Mouse (Mus musculus) thymus, postnatal 14 days (tissue): ENCODE data around the gene Rgs3.
A peak's percentile ranks its signal among the peaks of the same experiment; 100 is the strongest.

Experiments used
- DNase-seq: peaks from one replicate; pipeline ENCODE4 v3.0.0; 2021

Rgs3 gene

GRCm38 (mm10) chr4:62606905-62607304, 47.3 kb downstream of the Rgs3 start:
- DNase-seq = no peak

GRCm38 (mm10) chr4:62607345-62607744, 47.7 kb downstream of the Rgs3 start:
- DNase-seq = no peak

GRCm38 (mm10) chr4:62607805-62608204, 48.2 kb downstream of the Rgs3 start:
- no peak for DNase-seq

GRCm38 (mm10) chr4:62609333-62609732, 49.7 kb downstream of the Rgs3 start:
- no peak for DNase-seq

GRCm38 (mm10) chr4:62610142-62610675, 50.6 kb downstream of the Rgs3 start:
- DNase-seq = no peak

GRCm38 (mm10) chr4:62612601-62613501, 53.2 kb downstream of the Rgs3 start:
- DNase-seq = no peak

GRCm38 (mm10) chr4:62613646-62614365, 54.2 kb downstream of the Rgs3 start:
- no peak for DNase-seq

GRCm38 (mm10) chr4:62617856-62618440, 58.3 kb downstream of the Rgs3 start:
- no peak for DNase-seq

GRCm38 (mm10) chr4:62619232-62619964, 59.8 kb downstream of the Rgs3 start:
- peak; percentile 42 for DNase-seq

GRCm38 (mm10) chr4:62619965-62620244, 60.3 kb downstream of the Rgs3 start:
- DNase-seq = no peak

GRCm38 (mm10) chr4:62621151-62621550, 61.5 kb downstream of the Rgs3 start:
- DNase-seq = no peak

- DNase-seq = no peak
These were observed 62.4 kb downstream of the Rgs3 start for GRCm38 (mm10) chr4:62621880-62622675.

- no peak for DNase-seq
These were observed 63.8 kb downstream of the Rgs3 start for GRCm38 (mm10) chr4:62623251-62624015.

- DNase-seq = no peak
These were observed 65.2 kb downstream of the Rgs3 start for GRCm38 (mm10) chr4:62624679-62625450.

- DNase-seq = no peak
These were observed 65.9 kb downstream of the Rgs3 start for GRCm38 (mm10) chr4:62625451-62626061.

- no peak for DNase-seq
These were observed 66.8 kb downstream of the Rgs3 start for GRCm38 (mm10) chr4:62626228-62627026.

- DNase-seq = no peak
These were observed 67.7 kb downstream of the Rgs3 start for GRCm38 (mm10) chr4:62627331-62627730.

- DNase-seq = no peak
These were observed 68.9 kb downstream of the Rgs3 start for GRCm38 (mm10) chr4:62628547-62628946.

- no peak for DNase-seq
These were observed 69.8 kb downstream of the Rgs3 start for GRCm38 (mm10) chr4:62629461-62629860.
